Mouse (Mus musculus) layer of hippocampus, adult 11-12 months (tissue): ENCODE results near the gene Aspn.

Source experiments
- DNase-seq: peaks from one replicate; pipeline ENCODE4 v3.0.0; 2022; ENCODE audit warnings: low spot score

Gene Aspn

DNA sequence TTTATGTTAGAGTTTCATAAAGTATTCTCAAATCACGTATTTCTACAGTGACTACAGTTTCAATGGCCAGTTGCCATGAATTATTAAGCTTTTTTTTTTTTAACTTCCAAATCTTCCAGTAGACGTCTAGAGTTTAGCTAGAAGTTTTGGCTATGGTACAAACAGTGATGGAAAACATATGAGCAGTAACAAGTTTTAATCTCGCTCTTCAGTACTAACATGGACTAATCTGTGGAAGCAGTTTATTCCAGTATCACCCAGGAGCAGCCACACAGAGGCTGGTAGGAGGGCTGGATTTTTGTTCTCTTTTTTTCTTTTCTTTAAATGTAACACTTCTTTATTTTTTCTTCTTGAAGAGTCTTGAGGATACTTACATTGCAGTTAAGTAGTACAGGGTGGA, at the start of gene Aspn:
TSS of gene Aspn (plus strand) at position 165 of the 400 bp plus-strand sequence.
- no peak for DNase-seq

DNA sequence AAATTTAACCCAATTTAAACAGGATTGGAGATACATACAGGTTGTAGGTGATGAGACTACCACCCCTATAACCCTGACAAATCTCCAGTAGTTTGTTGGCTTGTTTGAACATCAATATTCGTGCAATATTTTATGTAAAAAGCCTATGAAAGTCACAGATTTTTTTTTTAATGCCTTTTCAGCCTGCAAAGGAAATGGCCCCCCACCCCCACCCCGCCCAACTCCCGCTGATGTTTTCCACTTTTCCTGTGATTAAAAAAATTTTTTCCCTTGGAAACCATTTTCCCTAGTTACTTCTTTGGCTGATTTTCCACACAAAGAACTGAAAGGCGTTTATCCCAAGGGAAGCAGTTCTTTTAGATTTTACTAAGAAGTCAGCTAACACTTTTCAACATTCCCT, 39.7 kb upstream of the Aspn start, which contains the start of gene Ecm2:
TSS of gene Ecm2 (plus strand) at position 301 of the 400 bp plus-strand sequence.
- DNase-seq, result no peak

DNA sequence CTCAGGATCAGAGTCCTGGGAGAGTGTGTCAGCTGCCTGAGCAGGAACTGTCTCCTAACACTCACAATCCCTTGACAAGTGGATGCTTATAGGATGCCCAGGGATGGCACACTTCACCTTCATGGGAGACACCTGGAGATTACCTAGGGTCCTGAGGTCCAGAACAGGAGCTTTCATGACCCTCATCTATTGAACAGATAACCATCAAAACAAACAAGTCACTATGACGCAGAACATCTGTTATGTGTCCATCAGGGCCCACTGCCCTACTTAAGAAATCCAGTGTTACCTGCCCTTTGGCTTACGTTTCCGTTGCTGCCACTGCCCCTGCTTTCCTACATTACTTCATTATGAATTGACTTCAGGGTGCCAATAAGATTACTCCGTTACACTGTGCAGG, 38.5 kb upstream of the Aspn start:
- DNase-seq, result no peak

GRCm38 (mm10) chr13:49507176-49507575, 37.1 kb upstream of the Aspn start:
- DNase-seq, result no peak

DNA sequence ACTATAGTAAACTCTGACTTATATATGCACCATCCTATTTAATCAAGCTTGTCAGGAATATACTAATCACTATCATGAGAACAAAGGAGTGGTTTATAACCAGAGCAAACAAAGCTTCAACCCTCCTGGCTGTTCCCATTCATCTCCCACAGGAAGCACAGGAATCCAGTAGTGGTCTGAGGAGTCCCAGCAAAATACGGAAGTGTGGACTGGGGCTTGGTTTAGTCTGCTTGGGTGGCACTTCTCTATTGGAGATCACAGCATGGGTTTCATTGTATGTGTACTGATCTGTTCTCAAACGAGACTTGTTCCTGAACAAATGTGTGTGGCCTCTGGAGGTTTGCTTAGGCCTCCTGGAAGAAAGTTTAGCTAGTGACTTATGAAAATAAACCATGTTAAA, 25.5 kb upstream of the Aspn start:
- no peak for DNase-seq

DNA sequence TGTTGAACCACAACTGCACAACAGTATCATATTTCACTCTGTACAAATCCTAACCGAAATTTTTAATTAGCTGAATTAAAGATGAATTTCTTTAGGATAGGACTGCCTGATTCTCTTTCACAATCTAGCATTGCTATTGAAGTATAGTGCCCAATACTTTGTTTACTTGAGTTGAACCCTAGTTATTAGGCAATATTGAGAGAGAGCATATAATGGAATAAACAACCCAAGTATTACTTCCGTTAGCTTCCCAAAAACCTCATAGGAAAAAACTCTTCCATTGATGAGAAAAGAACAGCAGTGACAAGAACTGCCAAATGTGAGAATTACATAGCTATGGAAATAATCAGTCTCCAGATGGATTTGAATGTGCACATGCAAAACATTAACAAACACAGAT, 18.0 kb upstream of the Aspn start:
- DNase-seq, result no peak

GRCm38 (mm10) chr13:49530636-49531035, 13.6 kb upstream of the Aspn start:
- DNase-seq, result no peak

- DNase-seq, result no peak
Observed at GRCm38 (mm10) chr13:49536946-49537345, 7.3 kb upstream of the Aspn start.

GRCm38 (mm10) chr13:49538693-49539092, 5.5 kb upstream of the Aspn start:
- no peak for DNase-seq

DNA sequence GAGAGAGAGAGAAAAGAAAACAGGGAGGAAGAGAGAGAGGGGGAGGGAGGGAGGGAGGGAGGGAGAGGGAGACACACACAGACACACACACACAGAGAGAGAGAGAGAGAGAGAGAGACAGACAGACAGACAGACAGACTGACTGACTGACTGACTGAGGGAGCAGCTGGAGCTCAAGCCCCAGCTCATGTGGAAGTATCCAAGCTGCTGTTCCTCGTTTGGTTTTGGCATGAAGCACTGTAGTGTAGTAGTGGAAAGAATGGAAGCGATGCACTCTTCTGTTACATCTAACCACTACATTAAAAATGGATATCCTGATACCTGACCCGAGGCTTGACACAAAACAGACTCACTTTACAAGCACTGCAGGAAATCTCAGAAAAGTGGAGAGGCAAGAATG, 1.4 kb downstream of the Aspn start:
- no peak for DNase-seq

GRCm38 (mm10) chr13:49546517-49546916, 2.3 kb downstream of the Aspn start:
- no peak for DNase-seq

DNA sequence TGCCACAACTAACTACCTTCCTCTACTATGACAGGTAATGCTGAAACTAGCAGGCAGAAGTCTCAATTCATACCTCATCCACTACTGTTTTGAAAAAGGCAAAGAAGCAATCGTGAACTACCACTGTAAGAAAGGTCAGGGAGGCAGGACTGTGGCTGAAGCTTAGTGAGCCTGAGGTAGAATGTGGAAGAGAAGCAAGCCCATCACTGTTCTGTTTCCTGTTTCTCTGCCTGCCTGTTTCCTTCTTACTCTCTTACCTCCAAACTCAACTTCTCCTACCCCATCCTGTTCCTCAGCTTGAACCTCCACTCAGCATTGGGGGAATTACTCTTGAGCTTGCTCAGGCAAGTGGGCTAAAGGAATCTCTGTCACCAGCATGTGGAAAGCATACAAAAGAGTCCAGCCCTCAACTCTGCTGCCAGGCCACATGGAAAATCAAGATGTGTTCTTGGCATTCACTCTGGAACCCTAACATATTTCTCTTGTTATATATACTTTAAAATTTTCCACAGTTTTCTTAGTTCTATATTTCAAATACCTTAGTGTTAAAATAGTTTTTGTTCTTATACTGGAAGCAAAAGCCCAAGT, 3.4 kb downstream of the Aspn start:
- DNase-seq, result no peak

DNA sequence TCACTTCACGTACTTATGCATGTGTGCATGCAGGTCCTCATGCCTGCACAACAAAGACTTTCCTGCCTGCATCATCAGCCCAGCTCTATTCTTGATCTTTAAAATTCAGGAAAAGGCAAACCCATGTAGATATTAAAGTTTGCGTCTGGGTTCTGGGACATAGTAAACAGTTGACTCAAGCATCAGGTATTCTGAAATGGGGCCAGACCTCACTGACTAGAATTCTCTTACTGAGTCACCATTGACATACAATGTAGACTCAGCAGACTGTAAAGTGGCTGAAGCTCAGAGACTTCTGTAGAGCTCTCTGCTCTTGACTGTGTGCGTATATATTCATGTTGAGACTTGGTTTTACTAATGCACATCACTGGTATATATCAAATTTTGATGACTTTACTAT, 5.4 kb downstream of the Aspn start:
- no peak for DNase-seq

GRCm38 (mm10) chr13:49554519-49554918, 10.3 kb downstream of the Aspn start:
- DNase-seq, result no peak

GRCm38 (mm10) chr13:49556203-49556602, 12.0 kb downstream of the Aspn start:
- no peak for DNase-seq

- DNase-seq, result no peak
Observed at GRCm38 (mm10) chr13:49556924-49557323, 12.7 kb downstream of the Aspn start.

- DNase-seq, result no peak
Observed at GRCm38 (mm10) chr13:49559185-49559584, 14.9 kb downstream of the Aspn start.

GRCm38 (mm10) chr13:49560886-49561285, 16.6 kb downstream of the Aspn start:
- DNase-seq, result no peak

DNA sequence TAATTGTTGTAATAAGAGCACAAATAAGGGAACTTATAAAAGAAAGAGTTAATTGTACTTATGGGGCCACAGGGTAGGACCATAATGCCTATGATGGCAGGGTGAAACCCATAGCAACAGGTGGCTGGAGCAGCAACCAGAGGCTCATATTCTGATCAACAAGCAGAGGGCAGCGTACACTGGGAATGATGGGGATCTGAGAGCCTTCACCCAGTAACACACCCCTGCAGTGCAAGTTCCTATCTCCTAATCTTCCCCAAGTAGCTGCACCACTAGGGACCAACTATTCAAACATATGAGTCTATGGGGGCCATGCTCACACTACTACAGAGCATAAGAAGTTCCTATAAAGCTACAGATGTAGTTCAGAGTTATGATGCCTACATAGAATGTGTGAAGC, 20.1 kb downstream of the Aspn start:
- no peak for DNase-seq

GRCm38 (mm10) chr13:49570371-49570770, 26.1 kb downstream of the Aspn start:
- no peak for DNase-seq

- no peak for DNase-seq
Observed at GRCm38 (mm10) chr13:49571418-49571817, 27.2 kb downstream of the Aspn start.

GRCm38 (mm10) chr13:49581541-49582530, 37.6 kb downstream of the Aspn start, which contains the start of gene Omd:
Gene Omd (plus strand): TSS chr13:49582462.
- no peak for DNase-seq

GRCm38 (mm10) chr13:49583859-49584258, 39.6 kb downstream of the Aspn start:
- DNase-seq, result no peak
